Mouse (Mus musculus): ENCODE measurements at regions not wholly inside any gene's neighbourhood (a gene's known extent, or its start where the extent isn't known, plus 50 kb on each side); places are given as distances from the start of the nearest gene placed in this dataset.

GRCm38 (mm10) chr14:101269048-101269789, 69.1 kb upstream of the Prr30 start:
- 56% methylated on average over 4 of the region's 4 CpGs for WGBS
- DNase-seq (ENCODE audit: low read depth, low spot score) = no peak

GRCm38 (mm10) chr14:101267536-101267935, 67.4 kb upstream of the Prr30 start:
- no peak for DNase-seq (ENCODE audit: low read depth, low spot score)
- 67% methylated on average over 2 of the region's 2 CpGs for whole genome bisulfite sequencing
